Mouse (Mus musculus) liver, postnatal 0 days (tissue): ENCODE results near the gene Gjc1. TPM values are rescaled to one million over a fixed set of nuclear protein-coding genes. Genes with fewer than 3 reads are reported as not detected.

Source experiments
- ATAC-seq: fragments of 200-750 bp; cut with Nextera tagmentation; 2 replicates; pipeline ENCODE4 v1.8.0; 2017; ENCODE audit warnings: mild to moderate bottlenecking, moderate library complexity
- DNase-seq: peaks from one replicate; pipeline ENCODE4 v3.0.0-alpha.2; 2016
- H3K27ac ChIP-seq: fragments of 300-500 bp; sonication (generic); 2 replicates; pipeline ENCODE4 v1.5.1; 2014; ENCODE audit warnings: antibody characterized with exemption, moderate library complexity, mild to moderate bottlenecking, low read depth
- H3K27me3 ChIP-seq: fragments of 300-500 bp; sonication (generic); 2 replicates; pipeline ENCODE4 v1.6.1; 2014; ENCODE audit warnings: low read length, control low read depth, mixed read lengths; ENCODE audit not compliant: insufficient read depth
- H3K36me3 ChIP-seq: fragments of 300-500 bp; sonication (generic); replicated peaks from 2 replicates; pipeline ENCODE4 v1.6.1; 2014; ENCODE audit warnings: mild to moderate bottlenecking, control low read depth, low read length, moderate library complexity, mixed read lengths; ENCODE audit not compliant: insufficient read depth
- H3K4me1 ChIP-seq: fragments of 300-500 bp; sonication (generic); 2 replicates; pipeline ENCODE4 v1.6.1; 2014; ENCODE audit warnings: antibody characterized with exemption, mild to moderate bottlenecking, control low read depth; ENCODE audit not compliant: insufficient read depth
- H3K4me2 ChIP-seq: fragments of 300-500 bp; sonication (generic); 2 replicates; pipeline ENCODE4 v1.6.1; 2014; ENCODE audit warnings: low read depth, mild to moderate bottlenecking, low read length, moderate library complexity, mixed read lengths
- H3K4me3 ChIP-seq: fragments of 300-500 bp; sonication (generic); 2 replicates; pipeline ENCODE4 v1.5.1; 2014; ENCODE audit warnings: low read depth, low read length
- H3K9ac ChIP-seq: fragments of 300-500 bp; sonication (generic); replicated peaks from 2 replicates; pipeline ENCODE4 v1.6.1; 2014; ENCODE audit warnings: mild to moderate bottlenecking, moderate library complexity
- H3K9me3 ChIP-seq: fragments of 300-500 bp; sonication (generic); 2 replicates; pipeline ENCODE4 v1.6.1; 2016; ENCODE audit warnings: mild to moderate bottlenecking, control low read depth, low read length, mixed read lengths
- CTCF ChIP-seq: sonication (generic); IDR thresholded peaks from 2 replicates; pipeline ENCODE4 v1.5.1; 2016; ENCODE audit warnings: antibody characterized with exemption, low read depth
- EP300 ChIP-seq: IDR thresholded peaks from 2 replicates; pipeline ENCODE4 v1.6.1; 2016; ENCODE audit warnings: antibody characterized with exemption, low read depth, mild to moderate bottlenecking
- WGBS: fragments of 180-500 bp; shearing (Covaris S2); extraction: QIAGEN DNeasy Blood & Tissue Kit; methylation state at CpG from one replicate; pipeline ENCODE4 v1.1.7; 2014; ENCODE audit not compliant: insufficient replicate concordance; 5-methylcytosine and 5-hydroxymethylcytosine counted together
- polyA plus RNA-seq: library from polyadenylated mRNA; unstranded; fragments of >200 nt; fragmentation: Nextera tagmentation; extraction: Ambion mirVana; gene quantifications from 2 replicates; pipeline ENCODE4 v1.2.1, GENCODE M21; 2015

Gjc1 gene
- polyA plus RNA-seq, 1 experiment from 2014 or later = 1.4 TPM

DNA sequence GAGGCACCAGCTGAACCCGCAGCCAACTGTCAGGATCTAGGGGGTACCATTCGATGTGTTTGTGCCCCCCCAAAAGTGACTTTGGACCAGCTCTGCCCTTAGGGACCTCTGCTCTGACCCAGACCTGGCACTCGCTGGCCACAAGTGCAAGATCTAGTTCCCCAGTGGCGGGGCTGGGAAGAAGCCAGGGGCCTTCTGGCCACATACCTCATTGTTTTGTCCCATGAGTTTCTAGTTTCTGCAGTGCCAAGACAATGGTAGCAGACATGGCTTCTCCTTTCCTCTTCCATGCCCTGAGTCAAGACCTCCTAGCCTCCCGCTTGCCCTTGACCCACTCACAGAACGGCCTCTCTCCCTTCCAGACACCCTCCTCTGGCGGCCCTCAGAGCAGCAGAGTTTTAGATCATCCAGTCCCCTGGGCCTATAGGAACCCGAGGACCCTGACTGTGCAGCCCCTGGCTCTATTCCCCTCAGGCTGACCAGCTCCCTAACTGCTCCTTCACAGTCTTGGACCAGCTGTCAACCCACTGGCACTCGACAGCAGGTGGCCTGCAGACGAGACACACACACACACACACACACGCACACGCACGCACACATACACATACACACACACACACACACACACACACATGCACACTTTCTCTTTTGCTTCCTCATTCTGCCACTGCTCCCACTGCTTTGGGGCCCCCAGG, 66.5 kb downstream of the Gjc1 start:
- ATAC-seq = peak; percentile 9; the same call in 1 of the 2 replicates
- H3K4me3 ChIP-seq = no peak overlapping the region
- WGBS = 56% methylated on average over 11 of the region's 13 CpGs
- 0 out of 2 replicates have a peak overlapping the region, but pooled peaks have one; percentile 35 for H3K4me2 ChIP-seq
- no peaks in the 10 kb centered on the region for H3K36me3 ChIP-seq
- TF ChIP-seq CTCF (no peak), EP300 (no peak)
- H3K27me3 ChIP-seq = no peaks in the 10 kb centered on the region
- H3K9me3 ChIP-seq = no peaks in the 10 kb centered on the region
- DNase-seq = no peak
- 0 out of 2 replicates have a peak overlapping the region, but pooled peaks have one; percentile 0 for H3K27ac ChIP-seq
- H3K4me1 ChIP-seq = peaks cover 8% of the 10 kb centered on the region
- no peak overlapping the region for H3K9ac ChIP-seq

GRCm38 (mm10) chr11:102749712-102750111, 69.8 kb downstream of the Gjc1 start:
- Histone ChIP-seq H3K4me3 (no peak overlapping the region), H3K27me3 (no peaks in the 10 kb centered on the region), H3K9me3 (no peaks in the 10 kb centered on the region), H3K4me2 (no peak overlapping the region), H3K27ac (no peak overlapping the region), H3K36me3 (no peaks in the 10 kb centered on the region), H3K4me1 (peaks cover 8% of the 10 kb centered on the region), H3K9ac (no peak overlapping the region)
- peak; percentile 73 for ATAC-seq
- 74% methylated on average over 2 of the region's 2 CpGs for WGBS
- TF ChIP-seq EP300 (peak; percentile 37; the same call in 1 of the 2 replicates), CTCF (no peak)
- DNase-seq = no peak

Other genes starting within 250 kb of the Gjc1 start
- gene Gm11627, start 240.2 kb downstream of the Gjc1 start, polyA plus RNA-seq = not detected in 2 replicates
- 0.17 and 0.22 TPM in 2 replicates for gene Fzd2, start 215.3 kb downstream of the Gjc1 start, polyA plus RNA-seq
- 0.08 TPM in 1 of 2 replicates, not detected in the other for gene Meioc, start 156.0 kb downstream of the Gjc1 start, polyA plus RNA-seq
- 9.5 and 9.6 TPM in 2 replicates for gene Ccdc43, start 121.9 kb downstream of the Gjc1 start, polyA plus RNA-seq
- gene Adam11, start 58.3 kb downstream of the Gjc1 start, polyA plus RNA-seq = 0.20 and 0.22 TPM in 2 replicates
- gene Higd1b, start 16.1 kb upstream of the Gjc1 start, polyA plus RNA-seq = not detected in 2 replicates
- gene Eftud2, start 61.3 kb upstream of the Gjc1 start, polyA plus RNA-seq = 39.0 and 45.5 TPM in 2 replicates
- gene Ccdc103, start 61.5 kb upstream of the Gjc1 start, polyA plus RNA-seq = 0.39 and 0.51 TPM in 2 replicates
- not detected in 2 replicates for gene Fam187a, start 65.5 kb upstream of the Gjc1 start, polyA plus RNA-seq
- 3.6 and 3.8 TPM in 2 replicates for gene Gfap, start 81.2 kb upstream of the Gjc1 start, polyA plus RNA-seq
- gene Kif18b, start 105.4 kb upstream of the Gjc1 start, polyA plus RNA-seq = 3.2 and 3.4 TPM in 2 replicates
- gene C1ql1, start 127.0 kb upstream of the Gjc1 start, polyA plus RNA-seq = 0.12 TPM in 1 of 2 replicates, not detected in the other
- 37.5 and 37.7 TPM in 2 replicates for gene Nmt1, start 208.5 kb upstream of the Gjc1 start, polyA plus RNA-seq
- 32.3 and 32.5 TPM in 2 replicates for gene Dcakd, start 208.6 kb upstream of the Gjc1 start, polyA plus RNA-seq